Mouse (Mus musculus) kidney, embryonic 16.5 days (tissue): ENCODE data around the gene Hid1. TPM values are rescaled to one million over a fixed set of nuclear protein-coding genes. Genes with fewer than 3 reads are reported as not detected.

Experiments used
- ATAC-seq: fragments of 200-750 bp; cut with Nextera tagmentation; 2 replicates; pipeline ENCODE4 v1.8.0; 2017; ENCODE audit warnings: moderate TSS enrichment; ENCODE audit not compliant: low FRiP score, low TSS enrichment
- H3K27ac ChIP-seq: fragments of 300-500 bp; sonication (generic); 2 replicates; pipeline ENCODE4 v1.5.1; 2014; ENCODE audit warnings: low read length
- H3K27me3 ChIP-seq: fragments of 300-500 bp; sonication (generic); 2 replicates; pipeline ENCODE4 v1.6.1; 2014; ENCODE audit warnings: low read length, control low read depth, mixed read lengths; ENCODE audit not compliant: insufficient read depth
- H3K36me3 ChIP-seq: fragments of 300-500 bp; sonication (generic); 2 replicates; pipeline ENCODE4 v1.6.1; 2014; ENCODE audit warnings: low read length, control low read depth, mixed read lengths; ENCODE audit not compliant: insufficient read depth
- H3K4me1 ChIP-seq: fragments of 300-500 bp; sonication (generic); 2 replicates; pipeline ENCODE4 v1.6.1; 2014; ENCODE audit warnings: low read length, control low read depth, mixed read lengths; ENCODE audit not compliant: insufficient read depth
- H3K4me2 ChIP-seq: fragments of 300-500 bp; sonication (generic); replicated peaks from 2 replicates; pipeline ENCODE4 v1.6.1; 2014; ENCODE audit warnings: low read depth, low read length
- H3K4me3 ChIP-seq: fragments of 300-500 bp; sonication (generic); 2 replicates; pipeline ENCODE4 v1.5.1; 2014; ENCODE audit warnings: mild to moderate bottlenecking, low read length
- H3K9ac ChIP-seq: fragments of 300-500 bp; sonication (generic); replicated peaks from 2 replicates; pipeline ENCODE4 v1.6.1; 2014; ENCODE audit warnings: low read length
- H3K9me3 ChIP-seq: fragments of 300-500 bp; sonication (generic); 2 replicates; pipeline ENCODE4 v1.6.1; 2016; ENCODE audit warnings: low read length, control low read depth
- WGBS: fragments of 180-500 bp; shearing (Covaris S2); extraction: QIAGEN DNeasy Blood & Tissue Kit; methylation state at CpG from one replicate; pipeline ENCODE4 v1.1.7; 2014; 5-methylcytosine and 5-hydroxymethylcytosine counted together
- polyA plus RNA-seq: library from polyadenylated mRNA; unstranded; fragments of >200 nt; fragmentation: Nextera tagmentation; extraction: Ambion mirVana; gene quantifications from 2 replicates; pipeline ENCODE4 v1.2.1, GENCODE M21; 2015

The Hid1 gene
- polyA plus RNA-seq, 1 experiment from 2014 or later = 7.9 TPM

- no peak for ATAC-seq
- Histone ChIP-seq H3K27ac (no peak overlapping the region), H3K4me1 (peaks cover 10% of the 10 kb centered on the region; the same call in 1 of the 2 replicates), H3K9ac (no peak overlapping the region), H3K4me3 (no peak overlapping the region), H3K4me2 (no peak overlapping the region), H3K9me3 (no peaks in the 10 kb centered on the region), H3K36me3 (no peaks in the 10 kb centered on the region), H3K27me3 (peaks cover 19% of the 10 kb centered on the region)
- 14% methylated on average over 12 of the region's 12 CpGs for WGBS
Measured at GRCm38 (mm10) chr11:115344967-115345366, 22.6 kb downstream of the Hid1 start.

GRCm38 (mm10) chr11:115341866-115342265 is 25.7 kb downstream of the Hid1 start:
- ATAC-seq = no peak
- 59% methylated on average over 6 of the region's 6 CpGs for WGBS
- H3K4me1 ChIP-seq = peaks cover 5% of the 10 kb centered on the region; the same call in 1 of the 2 replicates
- H3K27me3 ChIP-seq = peaks cover 29% of the 10 kb centered on the region
- no peak overlapping the region for H3K4me2 ChIP-seq
- H3K9me3 ChIP-seq = no peaks in the 10 kb centered on the region
- no peak overlapping the region for H3K27ac ChIP-seq
- no peak overlapping the region for H3K4me3 ChIP-seq
- no peaks in the 10 kb centered on the region for H3K36me3 ChIP-seq
- H3K9ac ChIP-seq = no peak overlapping the region

DNA sequence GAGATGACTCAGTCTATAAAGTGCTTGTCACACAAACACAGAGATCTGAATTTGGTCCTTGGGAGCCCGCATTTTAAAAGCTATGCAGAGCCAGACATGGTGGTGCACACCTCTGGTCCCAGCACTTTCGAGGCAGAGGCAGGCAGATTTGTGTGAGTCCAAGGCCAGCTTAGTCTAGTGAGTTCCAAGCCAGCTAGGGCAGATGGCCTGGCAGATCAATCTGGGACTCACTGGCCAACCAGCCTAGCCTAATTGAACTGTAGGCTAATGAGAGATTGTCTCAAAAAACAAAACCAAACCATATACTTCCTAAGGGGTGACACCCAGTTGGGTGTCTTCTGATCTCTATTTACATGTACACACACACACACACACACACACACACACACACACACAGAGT is 26.3 kb downstream of the Hid1 start:
- Histone ChIP-seq H3K9ac (no peak overlapping the region), H3K9me3 (no peaks in the 10 kb centered on the region), H3K27me3 (peaks cover 35% of the 10 kb centered on the region), H3K4me2 (no peak overlapping the region), H3K4me3 (no peak overlapping the region), H3K4me1 (peaks cover 5% of the 10 kb centered on the region; the same call in 1 of the 2 replicates), H3K36me3 (no peaks in the 10 kb centered on the region), H3K27ac (no peak overlapping the region)
- ATAC-seq = no peak
- 65% methylated on average over 2 of the region's 2 CpGs for WGBS

DNA sequence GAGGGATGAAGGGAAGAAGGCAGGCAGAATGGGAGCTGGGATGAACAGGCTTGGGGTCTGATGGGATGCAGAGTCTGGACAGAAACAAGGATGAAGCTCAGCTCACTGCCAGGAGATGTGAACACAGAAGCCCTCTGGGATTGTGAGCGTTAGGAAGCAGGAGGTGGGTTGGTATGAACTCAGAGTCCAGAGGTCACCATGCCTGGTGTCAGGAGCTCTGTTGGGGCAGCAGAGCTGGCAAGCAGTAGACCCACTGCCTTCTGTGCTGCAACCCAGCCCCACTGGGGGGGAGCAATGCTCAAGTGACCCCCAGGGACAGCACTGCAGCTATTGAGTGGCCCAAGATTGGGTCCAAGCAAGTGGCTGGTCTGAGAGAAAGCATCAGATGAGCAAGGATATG is 29.7 kb downstream of the Hid1 start:
- peaks cover 54% of the 10 kb centered on the region for H3K27me3 ChIP-seq
- ATAC-seq = no peak
- no peak overlapping the region for H3K4me2 ChIP-seq
- no peak overlapping the region for H3K9ac ChIP-seq
- H3K4me1 ChIP-seq = no peaks in the 10 kb centered on the region
- no peak overlapping the region for H3K27ac ChIP-seq
- H3K9me3 ChIP-seq = no peaks in the 10 kb centered on the region
- H3K4me3 ChIP-seq = no peak overlapping the region
- WGBS = 64% methylated on average over 1 of the region's 1 CpGs
- H3K36me3 ChIP-seq = no peaks in the 10 kb centered on the region

- 57% methylated on average over 3 of the region's 3 CpGs for WGBS
- H3K4me2 ChIP-seq = no peak overlapping the region
- ATAC-seq = no peak
- H3K27ac ChIP-seq = no peak overlapping the region
- H3K36me3 ChIP-seq = no peaks in the 10 kb centered on the region
- no peaks in the 10 kb centered on the region for H3K4me1 ChIP-seq
- H3K9ac ChIP-seq = no peak overlapping the region
- peaks cover 58% of the 10 kb centered on the region for H3K27me3 ChIP-seq
- no peaks in the 10 kb centered on the region for H3K9me3 ChIP-seq
- H3K4me3 ChIP-seq = no peak overlapping the region
Measured at GRCm38 (mm10) chr11:115337350-115337749, 30.2 kb downstream of the Hid1 start.

DNA sequence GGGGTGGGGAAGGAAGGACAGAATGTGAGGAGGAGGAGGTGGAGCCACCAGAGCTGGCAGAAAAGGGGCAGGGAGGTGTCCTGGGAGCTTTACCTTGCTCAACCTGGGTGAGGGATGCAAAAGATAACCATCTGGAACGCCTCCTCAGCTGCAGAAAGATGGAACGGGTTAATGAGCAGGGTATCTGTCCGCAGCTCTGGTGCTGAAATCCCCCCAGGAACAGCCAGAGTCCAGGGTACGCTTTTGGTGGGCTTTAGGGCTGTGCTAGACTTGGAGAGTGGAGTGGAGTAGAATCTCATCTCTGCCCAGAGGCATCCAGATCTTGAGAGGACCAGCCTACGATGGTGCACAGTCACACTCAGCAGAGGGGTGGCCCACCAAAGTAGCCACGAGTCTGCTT is 31.4 kb downstream of the Hid1 start:
- no peak for ATAC-seq
- Histone ChIP-seq H3K4me1 (no peaks in the 10 kb centered on the region), H3K4me2 (no peak overlapping the region), H3K4me3 (no peak overlapping the region), H3K27me3 (peaks cover 67% of the 10 kb centered on the region), H3K9me3 (no peaks in the 10 kb centered on the region), H3K27ac (no peak overlapping the region), H3K9ac (no peak overlapping the region), H3K36me3 (no peaks in the 10 kb centered on the region)
- 12% methylated on average over 6 of the region's 6 CpGs for WGBS

DNA sequence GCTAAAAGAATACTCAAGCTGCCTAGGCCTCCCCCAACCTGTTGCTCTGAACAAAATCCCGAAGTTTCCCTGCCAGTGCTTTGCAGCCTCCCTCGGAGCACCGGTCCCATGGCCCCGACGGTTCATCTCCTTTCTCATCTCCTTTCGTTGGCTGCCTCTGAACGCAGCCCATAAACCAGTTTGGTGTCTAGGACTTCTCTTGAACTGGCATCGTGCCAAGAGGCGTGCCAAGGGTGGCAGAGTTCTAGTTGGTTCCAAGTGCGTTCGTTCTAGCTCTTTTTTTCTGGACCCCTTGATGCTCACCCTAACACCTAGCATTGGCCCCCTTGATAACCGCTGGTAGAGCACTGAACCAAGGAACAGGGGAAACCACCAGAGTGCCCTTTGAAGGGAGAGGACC is 32.3 kb downstream of the Hid1 start:
- ATAC-seq = no peak
- Histone ChIP-seq H3K4me2 (no peak overlapping the region), H3K27ac (no peak overlapping the region), H3K36me3 (no peaks in the 10 kb centered on the region), H3K9me3 (no peaks in the 10 kb centered on the region), H3K4me1 (no peaks in the 10 kb centered on the region), H3K4me3 (no peak overlapping the region), H3K9ac (no peak overlapping the region), H3K27me3 (peaks cover 64% of the 10 kb centered on the region)
- WGBS = 62% methylated on average over 12 of the region's 12 CpGs

DNA sequence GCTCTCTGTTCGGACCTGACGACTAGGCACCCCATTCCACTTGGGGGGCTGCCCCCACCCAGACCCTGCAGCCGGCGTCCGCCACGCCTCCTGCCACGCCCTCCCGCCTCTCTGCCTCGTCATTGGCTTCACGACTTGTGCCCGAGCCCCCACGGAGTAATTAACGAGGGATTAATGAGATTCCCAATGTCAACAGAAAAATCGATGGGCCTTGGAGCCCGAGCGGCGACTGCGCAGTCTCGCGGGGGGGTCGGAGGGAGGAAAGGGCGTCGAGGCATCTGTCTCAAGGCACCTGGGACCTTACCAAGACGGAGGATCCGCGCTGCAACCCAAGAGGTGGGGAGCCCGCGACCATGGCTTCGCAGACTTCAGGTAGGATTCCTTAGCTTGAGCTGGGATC is 33.0 kb downstream of the Hid1 start, which contains the start of gene Otop3:
TSS of gene Otop3 (plus strand) at position 201 of the 400 bp plus-strand sequence.
- Histone ChIP-seq H3K36me3 (no peaks in the 10 kb centered on the region), H3K27me3 (peaks cover 66% of the 10 kb centered on the region), H3K27ac (no peak within 1 kb of the TSS), H3K4me2 (no peak within 1 kb of the TSS; the same call in 1 of the 2 replicates), H3K4me1 (no peaks in the 10 kb centered on the region), H3K9ac (no peak within 1 kb of the TSS), H3K4me3 (no peak within 1 kb of the TSS), H3K9me3 (no peaks in the 10 kb centered on the region)
- 3% methylated on average over 28 of the region's 29 CpGs for WGBS
- ATAC-seq = no peak

DNA sequence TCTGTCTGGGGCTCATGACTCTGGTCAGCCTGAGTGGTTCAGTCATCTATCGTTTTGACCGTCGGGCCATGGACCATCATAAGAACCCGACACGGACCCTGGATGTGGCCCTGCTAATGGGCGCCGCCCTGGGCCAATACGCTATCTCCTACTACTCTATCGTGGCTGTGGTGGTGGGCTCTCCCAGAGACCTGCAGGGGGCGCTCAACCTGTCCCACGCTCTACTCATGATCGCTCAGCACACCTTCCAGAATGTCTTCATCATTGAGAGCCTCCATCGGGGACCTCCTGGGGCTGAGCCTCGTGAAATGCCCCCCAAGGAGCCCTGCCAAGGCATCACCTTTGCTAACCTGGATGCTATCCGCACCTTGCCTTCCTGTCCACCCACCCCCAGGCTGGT is 38.2 kb downstream of the Hid1 start:
- Histone ChIP-seq H3K27me3 (peaks cover 48% of the 10 kb centered on the region), H3K27ac (no peak overlapping the region), H3K9ac (no peak overlapping the region), H3K4me2 (no peak overlapping the region), H3K36me3 (no peaks in the 10 kb centered on the region), H3K4me1 (no peaks in the 10 kb centered on the region), H3K9me3 (no peaks in the 10 kb centered on the region), H3K4me3 (no peak overlapping the region)
- WGBS = 73% methylated on average over 15 of the region's 15 CpGs
- no peak for ATAC-seq

- Histone ChIP-seq H3K27me3 (peaks cover 50% of the 10 kb centered on the region), H3K9me3 (no peaks in the 10 kb centered on the region), H3K9ac (no peak overlapping the region), H3K36me3 (no peaks in the 10 kb centered on the region), H3K4me3 (no peak overlapping the region), H3K27ac (no peak overlapping the region), H3K4me2 (no peak overlapping the region), H3K4me1 (0 out of 2 replicates have a peak, but pooled peaks cover 7% of the 10 kb centered on the region)
- 47% methylated on average over 7 of the region's 7 CpGs for WGBS
- ATAC-seq = no peak
Measured at GRCm38 (mm10) chr11:115326730-115327129, 40.8 kb downstream of the Hid1 start.
